Mouse (Mus musculus) thymus, adult 2 months (tissue): Measurements from ENCODE around the gene Sec22b.

Experiments used
- CTCF ChIP-seq: fragments of 200-500 bp; IDR thresholded peaks from 2 replicates; pipeline ENCODE4 v1.5.1; 2012; ENCODE audit warnings: mild to moderate bottlenecking, control low read depth, low read length, moderate library complexity, borderline replicate concordance; ENCODE audit not compliant: control insufficient read depth, poor library complexity, insufficient read depth; ENCODE audit errors: extremely low read depth
- POLR2A ChIP-seq: fragments of 200-500 bp; IDR thresholded peaks from 2 replicates; pipeline ENCODE4 v1.6.1; 2012; ENCODE audit warnings: mild to moderate bottlenecking, low read length, control low read depth, moderate library complexity; ENCODE audit not compliant: control insufficient read depth, poor library complexity, insufficient read depth; ENCODE audit errors: extremely low read depth

DNA sequence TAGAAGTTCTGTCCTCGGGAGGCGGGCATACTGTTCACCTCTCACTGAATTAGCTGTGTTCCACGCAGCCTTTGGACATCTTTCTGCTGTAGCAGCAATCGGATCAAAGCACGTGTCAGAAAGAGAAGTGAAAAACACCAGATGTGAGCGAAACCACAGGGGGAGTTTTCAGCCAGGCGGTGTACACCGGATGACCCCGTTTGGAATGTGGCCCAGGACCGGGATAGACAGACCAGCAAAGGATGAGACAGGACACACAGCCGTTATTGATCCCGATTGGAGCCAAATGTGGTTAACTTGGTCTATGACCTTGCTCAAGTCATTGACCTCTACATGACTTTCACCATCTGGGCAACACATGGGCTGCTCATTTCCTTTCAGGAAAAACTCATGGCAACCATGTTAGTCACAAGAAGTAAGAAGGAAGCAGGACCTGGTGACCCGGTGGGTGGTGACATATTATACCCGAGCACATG is 63.9 kb downstream of the Sec22b start:
- TF ChIP-seq CTCF (no peak), POLR2A (no peak)
